ENCODE assay signal across 8 mouse cellular contexts in the genomic region with DNA sequence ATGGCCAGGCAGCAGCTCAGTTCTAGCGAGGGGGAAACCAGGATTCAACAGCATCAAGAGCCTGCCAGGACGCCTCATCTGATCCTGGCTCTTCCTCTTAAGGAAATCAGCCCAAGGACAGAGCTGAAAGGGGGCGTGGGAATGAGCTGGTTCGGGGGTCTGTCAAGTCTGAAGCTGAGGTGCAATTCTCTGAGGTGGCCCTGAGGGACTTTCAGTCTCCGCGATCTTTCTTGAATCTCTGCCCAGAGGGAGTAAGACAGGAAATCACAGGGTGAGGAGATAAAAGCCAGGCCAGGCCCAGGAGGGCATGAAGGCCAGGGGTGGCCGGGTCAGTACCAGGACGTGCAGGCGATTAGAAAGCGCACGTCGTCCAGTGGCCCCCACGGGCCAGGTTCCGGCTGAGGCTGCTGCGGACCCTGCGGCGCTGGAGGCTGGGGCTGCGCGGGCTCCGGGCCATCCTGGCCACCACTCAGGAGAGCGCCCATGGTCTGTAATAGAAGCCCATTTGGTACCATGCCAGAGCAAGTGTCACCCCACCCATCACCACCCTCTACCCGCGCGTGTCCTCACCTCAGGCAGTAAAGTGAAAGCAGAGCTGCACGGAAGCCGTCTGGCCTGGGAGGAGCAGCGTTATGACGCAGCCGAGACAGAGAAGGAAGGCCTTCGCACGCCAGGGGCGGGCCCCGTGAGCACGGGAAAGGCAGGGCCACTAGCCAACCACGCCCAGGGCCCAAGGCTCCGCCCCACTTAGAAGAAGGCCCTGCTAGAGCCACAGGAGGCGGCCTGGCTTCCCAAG. TPM values are rescaled to one million over a fixed set of nuclear protein-coding genes. Genes with fewer than 3 reads are reported as not detected.
DNase-seq lines count a peak whose midpoint lies in the region; ATAC-seq and TF ChIP-seq lines count a peak whose summit lies in the region.

No protein-coding gene starts in this region.

- no peaks in the 10 kb centered on the region for H3K27me3 ChIP-seq in embryonic facial prominence, embryonic 15.5 days
- no peaks in the 10 kb centered on the region for H3K27me3 ChIP-seq in kidney, embryonic 14.5 days (ENCODE audit: control insufficient read depth, insufficient read depth, low read length)
- H3K27me3 ChIP-seq in limb, embryonic 15.5 days: no peaks in the 10 kb centered on the region

- DNase-seq in 416B (ENCODE audit: low read depth): peak; percentile 95
- DNase-seq in heart, adult 9 months (ENCODE audit: low spot score in 2 of 2): peak; percentile 97
- DNase-seq in monocyte, adult 2 months (ENCODE audit: low read depth in 1 of 2, low spot score in 2 of 2): peak; percentile 89 to 94
- peak; percentile 95 to 96 for DNase-seq in spleen, postnatal 36 days (ENCODE audit: low spot score in 2 of 2)

- 0% methylated on average over 37 of the region's 37 CpGs for WGBS in bone marrow, adult 2 months
- WGBS in embryonic facial prominence, embryonic 15.5 days: under 1% methylated on average over 37 of the region's 37 CpGs
- 1% methylated on average over 37 of the region's 37 CpGs for WGBS in kidney, embryonic 14.5 days
- WGBS in limb, embryonic 15.5 days: 2% methylated on average over 32 of the region's 37 CpGs

- peak overlapping the region; percentile 74 for H3K9ac ChIP-seq in embryonic facial prominence, embryonic 15.5 days
- peak overlapping the region; percentile 83 for H3K9ac ChIP-seq in kidney, embryonic 14.5 days (ENCODE audit: low read depth, low read length)
- peak overlapping the region; percentile 76 for H3K9ac ChIP-seq in limb, embryonic 15.5 days

- TF ChIP-seq CTCF in bone marrow, adult 2 months (IDR thresholded peaks at IDR 0.05; ENCODE audit: control insufficient read depth, insufficient read depth, low read length): peak; percentile 25; the same call in 1 of the 2 replicates

- H3K9me3 ChIP-seq in embryonic facial prominence, embryonic 15.5 days (replicated peaks): no peaks in the 10 kb centered on the region
- no peaks in the 10 kb centered on the region for H3K9me3 ChIP-seq in kidney, embryonic 14.5 days (ENCODE audit: control insufficient read depth, low read length)
- no peaks in the 10 kb centered on the region for H3K9me3 ChIP-seq in limb, embryonic 15.5 days

- peaks cover 42% of the 10 kb centered on the region for H3K36me3 ChIP-seq in embryonic facial prominence, embryonic 15.5 days
- H3K36me3 ChIP-seq in kidney, embryonic 14.5 days (ENCODE audit: control insufficient read depth, insufficient read depth, low read length): peaks cover 39% of the 10 kb centered on the region
- H3K36me3 ChIP-seq in limb, embryonic 15.5 days: peaks cover 42% of the 10 kb centered on the region

- peaks cover 3% of the 10 kb centered on the region; the same call in 1 of the 2 replicates for H3K4me1 ChIP-seq in bone marrow, adult 2 months (ENCODE audit: control insufficient read depth, insufficient read depth, low read length)
- H3K4me1 ChIP-seq in embryonic facial prominence, embryonic 15.5 days: peaks cover 18% of the 10 kb centered on the region
- H3K4me1 ChIP-seq in kidney, embryonic 14.5 days (ENCODE audit: control insufficient read depth, insufficient read depth, low read length): 0 out of 2 replicates have a peak, but pooled peaks cover 4% of the 10 kb centered on the region
- peaks cover 27% of the 10 kb centered on the region for H3K4me1 ChIP-seq in limb, embryonic 15.5 days

- H3K27ac ChIP-seq in bone marrow, adult 2 months (ENCODE audit: control insufficient read depth, insufficient read depth, low read depth, low read length, poor library complexity): peak overlapping the region; percentile 69
- H3K27ac ChIP-seq in embryonic facial prominence, embryonic 15.5 days (replicated peaks): peak overlapping the region; percentile 82
- peak overlapping the region; percentile 65; the same call in 1 of the 2 replicates for H3K27ac ChIP-seq in kidney, embryonic 14.5 days (ENCODE audit: low read depth, low read length)
- peak overlapping the region; percentile 88 for H3K27ac ChIP-seq in limb, embryonic 15.5 days

- H3K4me3 ChIP-seq in bone marrow, adult 2 months (replicated peaks; ENCODE audit: control insufficient read depth, low read depth, low read length): peak overlapping the region; percentile 77
- H3K4me3 ChIP-seq in embryonic facial prominence, embryonic 15.5 days (replicated peaks): peak overlapping the region; percentile 78
- H3K4me3 ChIP-seq in kidney, embryonic 14.5 days (ENCODE audit: low read length): peak overlapping the region; percentile 73
- H3K4me3 ChIP-seq in limb, embryonic 15.5 days: peak overlapping the region; percentile 78

- ATAC-seq in embryonic facial prominence, embryonic 15.5 days (ENCODE audit: insufficient number of reproducible peaks, low FRiP score, low TSS enrichment, low read depth): peak; percentile 92
- ATAC-seq in kidney, embryonic 14.5 days (ENCODE audit: low FRiP score, low TSS enrichment): peak; percentile 94
- ATAC-seq in limb, embryonic 15.5 days (ENCODE audit: insufficient number of reproducible peaks, low FRiP score, low TSS enrichment, low read depth): peak; percentile 91

- H3K4me2 ChIP-seq in embryonic facial prominence, embryonic 15.5 days (replicated peaks): peak overlapping the region; percentile 76
- peak overlapping the region; percentile 93 for H3K4me2 ChIP-seq in kidney, embryonic 14.5 days (replicated peaks; ENCODE audit: low read depth, low read length)
- peak overlapping the region; percentile 86 for H3K4me2 ChIP-seq in limb, embryonic 15.5 days

- peak; percentile 93 for TF ChIP-seq POLR2A in bone marrow, adult 2 months (IDR thresholded peaks at IDR 0.05; ENCODE audit: borderline replicate concordance, control insufficient read depth, low read depth, low read length)

RNA-seq across cellular contexts. Expression of a gene that starts 0.4 kb away (rescaled TPM):
- polyA plus RNA-seq in bone marrow, adult 2 months (2011; ENCODE audit: insufficient read depth, insufficient read length, low replicate concordance, missing spikeins): 7.8 and 17.8 TPM in 2 replicates
- polyA plus RNA-seq in embryonic facial prominence, embryonic 15.5 days (2015; fragmentation: Nextera tagmentation; extraction: Ambion mirVana): 21.0 and 24.8 TPM in 2 replicates
- 7.8 and 11.4 TPM in 2 replicates for polyA plus RNA-seq in kidney, embryonic 14.5 days (2014; fragmentation: Nextera tagmentation; extraction: Ambion mirVana)
- polyA plus RNA-seq in limb, embryonic 15.5 days (2015; fragmentation: Nextera tagmentation; extraction: Ambion mirVana): 21.5 and 21.7 TPM in 2 replicates

RNA-seq across cellular contexts. Expression of a gene that starts 7.9 kb away (rescaled TPM):
- polyA plus RNA-seq in bone marrow, adult 2 months (2011; ENCODE audit: insufficient read depth, insufficient read length, low replicate concordance, missing spikeins): 88.2 and 146 TPM in 2 replicates
- polyA plus RNA-seq in embryonic facial prominence, embryonic 15.5 days (2015; fragmentation: Nextera tagmentation; extraction: Ambion mirVana): 205 and 214 TPM in 2 replicates
- 187 and 202 TPM in 2 replicates for polyA plus RNA-seq in kidney, embryonic 14.5 days (2014; fragmentation: Nextera tagmentation; extraction: Ambion mirVana)
- polyA plus RNA-seq in limb, embryonic 15.5 days (2015; fragmentation: Nextera tagmentation; extraction: Ambion mirVana): 200 and 226 TPM in 2 replicates

RNA-seq across cellular contexts. Expression of a gene that starts 15.9 kb away (rescaled TPM):
- not detected in 2 replicates for polyA plus RNA-seq in bone marrow, adult 2 months (2011; ENCODE audit: insufficient read depth, insufficient read length, low replicate concordance, missing spikeins)
- polyA plus RNA-seq in embryonic facial prominence, embryonic 15.5 days (2015; fragmentation: Nextera tagmentation; extraction: Ambion mirVana): 4.3 and 4.8 TPM in 2 replicates
- 0.07 TPM in 1 of 2 replicates, not detected in the other for polyA plus RNA-seq in kidney, embryonic 14.5 days (2014; fragmentation: Nextera tagmentation; extraction: Ambion mirVana)
- 2.4 and 2.5 TPM in 2 replicates for polyA plus RNA-seq in limb, embryonic 15.5 days (2015; fragmentation: Nextera tagmentation; extraction: Ambion mirVana)

RNA-seq across cellular contexts. Expression of a gene that starts 43.7 kb away (rescaled TPM):
- polyA plus RNA-seq in bone marrow, adult 2 months (2011; ENCODE audit: insufficient read depth, insufficient read length, low replicate concordance, missing spikeins): not detected in 2 replicates
- 0.09 and 0.11 TPM in 2 replicates for polyA plus RNA-seq in embryonic facial prominence, embryonic 15.5 days (2015; fragmentation: Nextera tagmentation; extraction: Ambion mirVana)
- polyA plus RNA-seq in kidney, embryonic 14.5 days (2014; fragmentation: Nextera tagmentation; extraction: Ambion mirVana): not detected in 2 replicates
- polyA plus RNA-seq in limb, embryonic 15.5 days (2015; fragmentation: Nextera tagmentation; extraction: Ambion mirVana): 0.06 and 0.11 TPM in 2 replicates

Comparison
In these comparisons a context has a peak if more than half of its experiments do, and no peak if none do; other contexts are left out.
1. Peak in every context shown above with its lines: DNase-seq, ATAC-seq, H3K4me3 ChIP-seq and H3K27ac ChIP-seq.